Mouse (Mus musculus) limb, embryonic 14.5 days (tissue): ENCODE data around the gene Sppl2c. TPM values are rescaled to one million over a fixed set of nuclear protein-coding genes. Genes with fewer than 3 reads are reported as not detected.

Experiments used
- ATAC-seq: fragments of 200-750 bp; cut with Nextera tagmentation; 2 replicates; pipeline ENCODE4 v1.8.0; 2017; ENCODE audit warnings: low read depth, moderate number of reproducible peaks, moderate TSS enrichment; ENCODE audit not compliant: low FRiP score
- DNase-seq: peaks from one replicate; pipeline ENCODE4 v3.0.0-alpha.2; 2015; ENCODE audit warnings: low spot score
- H3K27ac ChIP-seq: fragments of 300-500 bp; sonication (generic); replicated peaks from 2 replicates; pipeline ENCODE4 v1.5.1; 2014; ENCODE audit warnings: low read depth, mild to moderate bottlenecking, low read length, moderate library complexity, mixed read lengths
- H3K27me3 ChIP-seq: fragments of 300-500 bp; sonication (generic); 2 replicates; pipeline ENCODE4 v1.6.1; 2014; ENCODE audit warnings: low read length, mixed read lengths; ENCODE audit not compliant: control insufficient read depth, insufficient read depth
- H3K36me3 ChIP-seq: fragments of 300-500 bp; sonication (generic); 2 replicates; pipeline ENCODE4 v1.6.1; 2014; ENCODE audit warnings: mild to moderate bottlenecking, low read length, moderate library complexity, mixed read lengths; ENCODE audit not compliant: control insufficient read depth, insufficient read depth
- H3K4me1 ChIP-seq: fragments of 300-500 bp; sonication (generic); 2 replicates; pipeline ENCODE4 v1.6.1; 2014; ENCODE audit warnings: antibody characterized with exemption, low read length, mixed read lengths; ENCODE audit not compliant: control insufficient read depth, insufficient read depth
- H3K4me2 ChIP-seq: fragments of 300-500 bp; sonication (generic); replicated peaks from 2 replicates; pipeline ENCODE4 v1.6.1; 2014; ENCODE audit warnings: low read depth, mild to moderate bottlenecking, low read length, moderate library complexity; ENCODE audit not compliant: severe bottlenecking
- H3K4me3 ChIP-seq: fragments of 300-500 bp; sonication (generic); replicated peaks from 2 replicates; pipeline ENCODE4 v1.5.1; 2014; ENCODE audit warnings: low read length
- H3K9ac ChIP-seq: fragments of 300-500 bp; sonication (generic); 2 replicates; pipeline ENCODE4 v1.6.1; 2014; ENCODE audit warnings: mild to moderate bottlenecking, low read depth, low read length, moderate library complexity; ENCODE audit not compliant: severe bottlenecking
- H3K9me3 ChIP-seq: fragments of 300-500 bp; sonication (generic); 2 replicates; pipeline ENCODE4 v1.6.1; 2016; ENCODE audit warnings: low read length; ENCODE audit not compliant: control insufficient read depth
- POLR2A ChIP-seq: fragments of 200-500 bp; IDR thresholded peaks from 2 replicates; pipeline ENCODE4 v1.8.0; 2012; ENCODE audit warnings: inconsistent platforms, mild to moderate bottlenecking, moderate library complexity, borderline replicate concordance; ENCODE audit not compliant: insufficient read depth, insufficient read length; ENCODE audit errors: extremely low read depth
- WGBS: fragments of 180-500 bp; shearing (Covaris S2); extraction: QIAGEN DNeasy Blood & Tissue Kit; methylation state at CpG from one replicate; pipeline ENCODE4 v1.1.7; 2014; 5-methylcytosine and 5-hydroxymethylcytosine counted together
- polyA plus RNA-seq, 2 experiments: library from polyadenylated mRNA; depleted of rRNA in 1 of 2; stranded (reverse) in 1 of 2; unstranded in 1 of 2; fragments of >200 nt; fragmentation: Nextera tagmentation in 1 of 2; extraction: Ambion mirVana in 1 of 2; gene quantifications; 2 replicates each; pipeline versions ENCODE4 v1.2.1 to v1.2.3; 2012 to 2014

Sppl2c gene
- polyA plus RNA-seq, 2 experiments, result not detected

DNA sequence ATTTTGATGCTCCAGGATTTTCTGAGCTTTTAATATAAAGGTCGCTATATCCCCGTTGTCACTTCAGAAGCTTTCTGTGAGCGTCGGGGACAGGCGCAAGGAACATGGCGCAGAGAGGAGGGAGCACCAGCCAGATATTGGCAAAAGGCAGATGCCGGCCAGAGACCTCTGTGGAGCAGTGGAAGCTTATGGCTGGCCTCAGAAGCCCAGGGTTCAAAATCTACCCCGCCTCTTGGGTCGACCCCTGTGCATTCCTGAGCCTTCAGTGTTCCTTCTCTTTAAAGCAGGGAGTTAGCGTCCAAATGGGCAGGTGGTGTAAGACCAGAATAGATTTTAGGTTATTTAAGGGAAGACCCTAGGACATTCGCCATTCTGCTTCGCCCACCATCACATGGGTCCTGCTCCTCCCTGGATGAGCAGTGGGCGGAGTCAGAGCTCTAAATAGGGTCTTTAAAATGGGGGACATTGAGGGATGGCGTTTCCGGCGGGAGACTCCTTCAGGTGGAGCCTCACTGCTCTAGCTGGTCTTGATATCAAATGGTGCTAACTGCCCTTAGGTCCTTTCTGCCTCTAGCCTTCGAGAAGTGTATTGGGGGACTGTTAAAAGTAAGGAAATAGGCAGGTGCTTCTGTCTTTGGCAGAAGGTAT lies 27.7 kb upstream of the Sppl2c start:
- H3K36me3 ChIP-seq, result no peaks in the 10 kb centered on the region
- H3K27me3 ChIP-seq, result 0 out of 2 replicates have a peak, but pooled peaks cover 2% of the 10 kb centered on the region
- H3K4me3 ChIP-seq, result peak overlapping the region; percentile 30
- peak overlapping the region; percentile 53 for H3K4me2 ChIP-seq
- ATAC-seq, result no peak
- H3K4me1 ChIP-seq, result peaks cover 4% of the 10 kb centered on the region; the same call in 1 of the 2 replicates
- H3K9me3 ChIP-seq, result no peaks in the 10 kb centered on the region
- TF ChIP-seq POLR2A, result no peak
- DNase-seq, result no peak
- 6% methylated on average over 17 of the region's 17 CpGs for WGBS
- no peak overlapping the region for H3K9ac ChIP-seq
- H3K27ac ChIP-seq, result no peak overlapping the region

GRCm38 (mm10) chr11:104159769-104160272 lies 26.3 kb upstream of the Sppl2c start:
- Histone ChIP-seq H3K9ac (no peak overlapping the region), H3K4me2 (no peak overlapping the region), H3K27ac (no peak overlapping the region), H3K36me3 (no peaks in the 10 kb centered on the region), H3K4me1 (peaks cover 4% of the 10 kb centered on the region; the same call in 1 of the 2 replicates), H3K27me3 (0 out of 2 replicates have a peak, but pooled peaks cover 2% of the 10 kb centered on the region), H3K4me3 (no peak overlapping the region), H3K9me3 (no peaks in the 10 kb centered on the region)
- 77% methylated on average over 4 of the region's 4 CpGs for WGBS
- ATAC-seq (no peak), DNase-seq (no peak)
- TF ChIP-seq POLR2A, result no peak

GRCm38 (mm10) chr11:104161153-104161552 lies 25.0 kb upstream of the Sppl2c start:
- 69% methylated on average over 5 of the region's 5 CpGs for WGBS
- no peak overlapping the region for H3K4me3 ChIP-seq
- no peak for TF ChIP-seq POLR2A
- H3K4me1 ChIP-seq, result peaks cover 4% of the 10 kb centered on the region; the same call in 1 of the 2 replicates
- no peaks in the 10 kb centered on the region for H3K9me3 ChIP-seq
- ATAC-seq (no peak), DNase-seq (no peak)
- no peaks in the 10 kb centered on the region for H3K36me3 ChIP-seq
- no peak overlapping the region for H3K27ac ChIP-seq
- no peak overlapping the region for H3K4me2 ChIP-seq
- H3K9ac ChIP-seq, result no peak overlapping the region
- H3K27me3 ChIP-seq, result 0 out of 2 replicates have a peak, but pooled peaks cover 2% of the 10 kb centered on the region

GRCm38 (mm10) chr11:104164257-104164656 lies 21.9 kb upstream of the Sppl2c start:
- no peak overlapping the region for H3K9ac ChIP-seq
- 86% methylated on average over 10 of the region's 10 CpGs for WGBS

DNA sequence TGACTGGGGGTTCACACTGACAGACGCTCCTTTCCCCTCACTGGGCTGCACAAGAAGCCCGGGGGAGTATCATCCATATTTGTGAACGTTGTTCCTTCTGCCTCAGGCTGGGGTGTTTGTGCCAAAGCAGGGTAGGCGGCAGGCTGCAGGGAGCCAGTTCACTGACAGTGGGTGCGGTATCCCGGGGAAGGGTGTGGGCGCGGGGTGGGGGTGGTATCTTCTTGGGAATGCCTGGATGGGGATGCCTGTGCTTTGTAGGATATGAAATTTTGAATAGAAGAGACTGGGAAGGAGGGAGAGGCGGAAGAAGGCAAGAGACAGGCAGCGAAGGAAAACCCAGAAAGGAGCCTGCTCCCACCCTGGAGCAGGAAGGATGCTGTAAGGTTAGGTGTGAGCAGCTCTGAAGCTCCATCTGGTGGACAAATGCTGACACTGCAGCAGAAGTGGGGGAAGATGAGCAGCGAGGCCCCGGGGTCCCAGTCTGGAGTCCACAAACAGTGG lies 14.8 kb upstream of the Sppl2c start:
- H3K27me3 ChIP-seq, result no peaks in the 10 kb centered on the region
- WGBS, result 33% methylated on average over 12 of the region's 12 CpGs
- no peaks in the 10 kb centered on the region for H3K9me3 ChIP-seq
- H3K36me3 ChIP-seq, result no peaks in the 10 kb centered on the region
- H3K9ac ChIP-seq, result no peak overlapping the region
- peak; percentile 25 for DNase-seq
- ATAC-seq, result no peak
- no peaks in the 10 kb centered on the region for H3K4me1 ChIP-seq
- H3K27ac ChIP-seq, result no peak overlapping the region
- no peak overlapping the region for H3K4me3 ChIP-seq
- no peak overlapping the region for H3K4me2 ChIP-seq
- no peak for TF ChIP-seq POLR2A

More at GRCm38 (mm10) chr11:104164257-104164656, 21.9 kb upstream of the Sppl2c start:
- no peak for DNase-seq
- Histone ChIP-seq H3K36me3 (no peaks in the 10 kb centered on the region), H3K27ac (no peak overlapping the region), H3K4me3 (no peak overlapping the region), H3K9me3 (no peaks in the 10 kb centered on the region), H3K4me2 (no peak overlapping the region), H3K4me1 (no peaks in the 10 kb centered on the region), H3K27me3 (no peaks in the 10 kb centered on the region)
- ATAC-seq, result no peak
- TF ChIP-seq POLR2A, result no peak
